Mouse (Mus musculus): Measurements from ENCODE around the gene Ttc23l. TPM values are rescaled to one million over a fixed set of nuclear protein-coding genes. Genes with fewer than 3 reads are reported as not detected.

The Ttc23l gene
- polyA plus RNA-seq, 1 experiment from 2014 or later, result not detected

GRCm38 (mm10) chr15:10463555-10463954, 94.9 kb downstream of the Ttc23l start:
- Histone ChIP-seq H3K4me1 (0 out of 2 replicates have a peak, but pooled peaks cover 7% of the 10 kb centered on the region), H3K36me3 (peaks cover 34% of the 10 kb centered on the region), H3K4me3 (no peak overlapping the region), H3K9me3 (no peaks in the 10 kb centered on the region), H3K27ac (no peak overlapping the region), H3K27me3 (ENCODE audit: insufficient read depth, poor library complexity, severe bottlenecking) (no peaks in the 10 kb centered on the region)
- DNase-seq (ENCODE audit: low spot score), result no peak
- WGBS, result 89% methylated on average over 5 of the region's 5 CpGs

- Histone ChIP-seq H3K4me1 (no peaks in the 10 kb centered on the region), H3K36me3 (peaks cover 55% of the 10 kb centered on the region), H3K27me3 (ENCODE audit: insufficient read depth, poor library complexity, severe bottlenecking) (no peaks in the 10 kb centered on the region), H3K9me3 (no peaks in the 10 kb centered on the region), H3K27ac (no peak overlapping the region), H3K4me3 (no peak overlapping the region)
- no peak for DNase-seq (ENCODE audit: low spot score)
- 79% methylated on average over 12 of the region's 12 CpGs for WGBS
These were observed 97.5 kb downstream of the Ttc23l start for GRCm38 (mm10) chr15:10460986-10461385.

Other genes with a start within 250 kb of the Ttc23l start
- not detected in 2 replicates for gene Gm21973, start 233.3 kb downstream of the Ttc23l start, polyA plus RNA-seq (2016; fragmentation: Nextera tagmentation; extraction: Ambion mirVana)
- gene Agxt2, start 200.1 kb downstream of the Ttc23l start, polyA plus RNA-seq (2016; fragmentation: Nextera tagmentation; extraction: Ambion mirVana), result 0.40 TPM in 1 of 2 replicates, not detected in the other
- 9.0 and 9.8 TPM in 2 replicates for gene Dnajc21, start 88.2 kb downstream of the Ttc23l start, polyA plus RNA-seq (2016; fragmentation: Nextera tagmentation; extraction: Ambion mirVana)
- gene Brix1, start 72.7 kb downstream of the Ttc23l start, polyA plus RNA-seq (2016; fragmentation: Nextera tagmentation; extraction: Ambion mirVana), result 86.2 and 127 TPM in 2 replicates
- gene Rad1, start 72.7 kb downstream of the Ttc23l start, polyA plus RNA-seq (2016; fragmentation: Nextera tagmentation; extraction: Ambion mirVana), result 29.1 and 35.8 TPM in 2 replicates
- 24.9 and 34.4 TPM in 2 replicates for gene Rai14, start 156.0 kb upstream of the Ttc23l start, polyA plus RNA-seq (2016; fragmentation: Nextera tagmentation; extraction: Ambion mirVana)